Mouse (Mus musculus) liver, postnatal 0 days (tissue): ENCODE measurements around the gene St8sia1.

Experiments
- CTCF ChIP-seq: sonication (generic); IDR thresholded peaks from 2 replicates; pipeline ENCODE4 v1.5.1; 2016; ENCODE audit warnings: antibody characterized with exemption, low read depth
- EP300 ChIP-seq: IDR thresholded peaks from 2 replicates; pipeline ENCODE4 v1.6.1; 2016; ENCODE audit warnings: antibody characterized with exemption, low read depth, mild to moderate bottlenecking

GRCm38 (mm10) chr6:142792241-142792968 is 171.8 kb downstream of the St8sia1 start:
- TF ChIP-seq CTCF = no peak
- no peak for TF ChIP-seq EP300
